Mouse (Mus musculus): ENCODE measurements around the gene Rpl15.
"Not testable (repeated sequence)": the region's sequence is repeated elsewhere in the genome, so short reads cannot be mapped to it uniquely, and the experiment has no call there.

The Rpl15 gene

GRCm38 (mm10) chr14:18241786-18242185, 29.4 kb downstream of the Rpl15 start:
- DNase-seq (ENCODE audit: low read depth, low spot score): no peak

GRCm38 (mm10) chr14:18240132-18240531, 31.1 kb downstream of the Rpl15 start:
- DNase-seq (ENCODE audit: low read depth, low spot score): no peak

- DNase-seq (ENCODE audit: low read depth, low spot score): peak; percentile 99
These were observed 32.1 kb downstream of the Rpl15 start, which contains the start of gene Nr1d2 for GRCm38 (mm10) chr14:18238750-18239731. TSS of gene Nr1d2 (minus strand) at chr14:18239127.

- peak; percentile 97 for DNase-seq (ENCODE audit: low read depth, low spot score)
These were observed 33.0 kb downstream of the Rpl15 start for GRCm38 (mm10) chr14:18238131-18238749.

- DNase-seq (ENCODE audit: low read depth, low spot score): no peak
These were observed 33.8 kb downstream of the Rpl15 start for GRCm38 (mm10) chr14:18237381-18237780.

GRCm38 (mm10) chr14:18236496-18237235, 34.5 kb downstream of the Rpl15 start:
- not testable (repeated sequence) for DNase-seq (ENCODE audit: low read depth, low spot score)

- DNase-seq (ENCODE audit: low read depth, low spot score): no peak
These were observed 36.9 kb downstream of the Rpl15 start for GRCm38 (mm10) chr14:18233981-18234960.

GRCm38 (mm10) chr14:18233076-18233475, 38.1 kb downstream of the Rpl15 start:
- DNase-seq (ENCODE audit: low read depth, low spot score): no peak

GRCm38 (mm10) chr14:18231866-18232265, 39.3 kb downstream of the Rpl15 start:
- not testable (repeated sequence) for DNase-seq (ENCODE audit: low read depth, low spot score)

- DNase-seq (ENCODE audit: low read depth, low spot score): not testable (repeated sequence)
These were observed 41.4 kb downstream of the Rpl15 start for GRCm38 (mm10) chr14:18229751-18230150.

- not testable (repeated sequence) for DNase-seq (ENCODE audit: low read depth, low spot score)
These were observed 45.0 kb downstream of the Rpl15 start for GRCm38 (mm10) chr14:18226181-18226580.

GRCm38 (mm10) chr14:18225431-18225830, 45.8 kb downstream of the Rpl15 start:
- not testable (repeated sequence) for DNase-seq (ENCODE audit: low read depth, low spot score)

- DNase-seq (ENCODE audit: low read depth, low spot score): no peak
These were observed 49.2 kb downstream of the Rpl15 start for GRCm38 (mm10) chr14:18221977-18222376.
